Mouse (Mus musculus) brain, embryonic 14.5 days (tissue): ENCODE data around the gene Olfr520. TPM values are rescaled to one million over a fixed set of nuclear protein-coding genes. Genes with fewer than 3 reads are reported as not detected.
"Not testable (repeated sequence)": the region's sequence is repeated elsewhere in the genome, so short reads cannot be mapped to it uniquely, and the experiment has no call there.

Source experiments
- DNase-seq: peaks from one replicate; pipeline ENCODE4 v3.0.0-alpha.2; 2011; ENCODE audit warnings: low read depth
- CTCF ChIP-seq: fragments of 200-500 bp; IDR thresholded peaks from 2 replicates; pipeline ENCODE4 v1.5.1; 2012; ENCODE audit warnings: inconsistent platforms, mild to moderate bottlenecking, moderate library complexity, borderline replicate concordance; ENCODE audit not compliant: insufficient read depth, insufficient read length; ENCODE audit errors: extremely low read depth
- POLR2A ChIP-seq: fragments of 200-500 bp; IDR thresholded peaks from 2 replicates; pipeline ENCODE4 v1.6.1; 2012; ENCODE audit warnings: mild to moderate bottlenecking, inconsistent platforms, borderline replicate concordance; ENCODE audit not compliant: poor library complexity, insufficient read depth, insufficient read length, severe bottlenecking; ENCODE audit errors: extremely low read depth
- polyA plus RNA-seq: library from polyadenylated mRNA; depleted of rRNA; stranded (reverse); fragments of >200 nt; gene quantifications from 2 replicates; pipeline ENCODE4 v1.2.3, GENCODE M21; 2012

Olfr520 gene
- polyA plus RNA-seq, 1 experiment: 0.08 TPM

DNA sequence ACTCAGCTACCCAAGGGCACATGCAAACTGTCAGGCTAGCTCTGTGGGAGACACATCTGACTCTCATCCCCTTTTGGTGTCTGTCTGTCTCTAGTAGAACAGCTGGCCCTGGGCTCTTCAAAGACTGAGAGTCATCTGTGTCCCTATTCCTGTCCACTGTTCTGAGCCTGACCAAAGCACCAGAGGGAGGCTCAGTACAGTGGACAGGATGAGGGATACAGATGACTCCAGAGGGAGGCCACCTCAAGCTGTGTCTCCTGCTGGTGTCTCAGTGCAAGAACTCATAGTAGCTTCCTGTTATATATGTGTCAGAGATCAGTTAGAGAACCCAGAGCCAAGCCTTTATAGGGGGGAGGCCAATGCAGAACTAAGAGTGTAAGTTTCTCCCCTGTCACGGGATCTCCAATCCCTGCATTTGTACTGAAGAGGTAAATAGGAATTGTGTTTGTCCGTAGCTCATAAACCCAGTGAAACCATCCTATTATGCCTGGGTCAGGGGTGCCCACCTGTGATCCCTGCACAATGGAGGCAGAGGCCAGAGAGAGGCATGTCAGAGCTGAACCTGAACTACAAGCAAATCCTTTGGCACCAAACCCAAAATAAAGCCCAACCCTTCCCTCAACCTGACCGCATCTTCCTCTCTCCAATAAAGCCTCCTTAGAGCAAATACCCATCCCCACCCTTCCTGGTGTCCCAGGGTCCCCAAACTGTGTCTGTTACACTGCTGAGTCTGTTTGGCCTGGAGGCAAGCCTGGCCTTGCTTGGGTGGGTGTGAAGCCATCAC lies 25.1 kb upstream of the Olfr520 start:
- no peak for DNase-seq
- TF ChIP-seq CTCF (no peak), POLR2A (no peak)

GRCm38 (mm10) chr7:99706341-99707037 lies 23.6 kb upstream of the Olfr520 start:
- no peak for DNase-seq
- no peak for TF ChIP-seq POLR2A
- no peak for TF ChIP-seq CTCF

DNA sequence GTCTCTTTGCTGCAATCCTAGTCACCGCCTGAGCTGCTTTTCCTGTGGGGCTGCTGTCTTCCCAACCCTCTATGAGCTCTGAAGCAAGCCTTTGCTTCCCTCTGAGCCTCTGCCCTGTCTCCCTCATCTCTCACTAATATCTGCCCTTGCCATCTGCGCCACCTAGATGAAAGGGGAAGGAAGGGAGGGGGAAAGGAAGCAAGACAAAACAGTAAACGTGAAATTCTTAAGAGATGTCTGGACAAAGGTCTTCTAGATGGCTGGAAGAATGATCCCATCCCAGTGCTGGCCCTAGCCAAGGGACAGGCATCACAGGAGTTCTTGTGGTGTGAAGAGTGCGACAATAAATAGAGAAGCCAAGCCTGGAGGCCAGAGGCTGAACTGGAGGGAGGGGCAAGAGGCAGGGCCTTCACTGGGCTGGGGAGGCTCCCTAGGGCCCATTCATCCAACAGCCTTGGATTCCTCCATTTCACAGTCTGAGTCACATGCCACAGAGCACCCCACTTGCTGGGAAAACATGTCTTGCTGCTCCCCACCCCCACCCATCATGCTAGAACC lies 23.0 kb upstream of the Olfr520 start:
- no peak for DNase-seq
- TF ChIP-seq POLR2A (no peak), CTCF (no peak)

- TF ChIP-seq CTCF: no peak
- DNase-seq: no peak
Measured at GRCm38 (mm10) chr7:99707671-99708070, 22.4 kb upstream of the Olfr520 start.

GRCm38 (mm10) chr7:99708301-99708721 lies 21.8 kb upstream of the Olfr520 start:
- TF ChIP-seq CTCF: no peak
- TF ChIP-seq POLR2A: no peak
- DNase-seq: peak; percentile 59

- no peak for DNase-seq
- TF ChIP-seq CTCF (no peak), POLR2A (no peak)
Measured at GRCm38 (mm10) chr7:99708750-99709149, 21.3 kb upstream of the Olfr520 start.

- TF ChIP-seq CTCF (no peak), POLR2A (no peak)
- no peak for DNase-seq
Measured at GRCm38 (mm10) chr7:99709992-99710391, 20.1 kb upstream of the Olfr520 start.

- DNase-seq: peak; percentile 41
- TF ChIP-seq CTCF (peak; percentile 91), POLR2A (no peak)
Measured at GRCm38 (mm10) chr7:99710476-99710875, 19.6 kb upstream of the Olfr520 start.

DNA sequence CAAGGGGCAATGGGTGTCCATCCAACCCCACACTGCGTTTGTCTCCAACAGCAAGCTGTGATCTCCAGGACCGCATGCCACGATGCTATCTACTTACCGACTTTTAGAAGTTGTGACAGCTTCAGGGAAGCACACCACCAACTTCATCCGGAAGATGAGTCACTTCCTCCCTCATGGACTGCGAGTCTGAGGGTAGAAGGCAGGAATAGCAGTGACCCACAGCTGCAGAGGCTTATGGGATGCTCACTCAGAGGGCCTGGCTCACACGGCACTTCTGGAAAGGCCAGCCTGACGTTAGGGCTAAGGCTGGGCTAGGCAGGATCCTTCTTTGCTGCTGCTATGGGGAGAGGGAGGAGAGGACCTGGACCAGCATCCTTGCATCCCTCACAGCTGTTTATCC lies 18.9 kb upstream of the Olfr520 start, which contains the start of gene Slco2b1:
Gene Slco2b1, minus strand, starts transcription at position 175 of the 400 bp plus-strand sequence.
- TF ChIP-seq POLR2A (no peak), CTCF (no peak)
- no peak for DNase-seq

DNA sequence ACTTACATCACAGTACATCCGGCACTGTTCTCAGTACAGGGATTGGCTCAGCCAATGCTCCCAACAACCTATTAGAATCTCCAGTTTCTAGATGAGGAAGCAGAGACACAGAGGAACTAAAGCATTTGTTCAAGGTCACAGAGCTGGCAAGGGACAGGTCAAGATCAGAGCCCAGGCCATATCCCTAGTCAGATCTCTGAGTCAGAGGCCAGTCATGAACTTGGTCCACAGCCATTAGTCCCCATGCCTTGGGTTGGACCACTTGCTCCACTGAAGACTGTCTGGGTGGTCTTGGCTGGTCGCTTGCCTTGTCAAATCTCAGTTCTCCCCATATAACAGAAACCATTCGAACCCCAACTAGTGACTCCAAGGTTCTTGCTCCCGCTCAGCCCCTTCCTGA lies 17.6 kb upstream of the Olfr520 start:
- no peak for TF ChIP-seq POLR2A
- no peak for TF ChIP-seq CTCF
- no peak for DNase-seq

DNA sequence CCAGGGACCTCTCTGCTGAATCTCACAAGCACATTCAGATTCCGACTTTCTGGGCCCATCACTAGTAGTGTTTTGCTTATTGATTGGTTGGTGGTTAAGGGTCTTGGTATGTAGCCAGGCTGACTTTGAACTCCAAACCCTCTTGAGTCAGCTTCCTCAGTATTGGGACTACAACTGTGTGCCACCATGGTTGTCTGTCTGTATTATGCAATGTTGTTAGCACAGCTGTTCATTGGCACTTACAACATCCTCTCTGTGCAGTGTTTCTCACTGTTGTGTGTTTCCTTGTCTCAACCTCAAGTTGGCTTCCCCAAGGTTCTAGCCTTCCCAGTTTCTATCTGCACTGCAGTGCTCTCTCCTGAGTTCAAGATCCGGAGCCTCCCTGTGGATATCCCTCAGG lies 13.5 kb upstream of the Olfr520 start:
- TF ChIP-seq POLR2A: no peak
- TF ChIP-seq CTCF: no peak
- DNase-seq: no peak

DNA sequence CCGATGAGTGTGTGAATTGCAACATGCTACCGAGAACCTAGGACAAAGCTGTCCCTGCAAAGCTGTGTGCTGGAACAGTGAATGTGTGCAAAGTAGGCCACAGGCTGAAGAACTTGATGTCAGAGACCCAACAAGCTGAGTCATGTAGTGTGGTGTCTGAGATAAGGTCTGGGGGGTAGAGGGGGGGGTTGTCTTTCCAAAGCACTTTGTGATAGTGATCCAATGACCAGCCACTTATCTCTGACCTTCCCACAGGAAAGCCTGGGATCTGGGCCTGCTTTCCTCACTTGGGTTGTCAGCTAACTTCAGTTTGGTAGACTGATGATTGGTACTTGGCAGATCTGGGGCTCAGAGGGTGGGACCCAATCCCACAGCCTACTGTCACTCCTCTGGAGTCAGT lies 4.5 kb downstream of the Olfr520 start:
- DNase-seq: no peak
- TF ChIP-seq POLR2A: no peak
- TF ChIP-seq CTCF: no peak

DNA sequence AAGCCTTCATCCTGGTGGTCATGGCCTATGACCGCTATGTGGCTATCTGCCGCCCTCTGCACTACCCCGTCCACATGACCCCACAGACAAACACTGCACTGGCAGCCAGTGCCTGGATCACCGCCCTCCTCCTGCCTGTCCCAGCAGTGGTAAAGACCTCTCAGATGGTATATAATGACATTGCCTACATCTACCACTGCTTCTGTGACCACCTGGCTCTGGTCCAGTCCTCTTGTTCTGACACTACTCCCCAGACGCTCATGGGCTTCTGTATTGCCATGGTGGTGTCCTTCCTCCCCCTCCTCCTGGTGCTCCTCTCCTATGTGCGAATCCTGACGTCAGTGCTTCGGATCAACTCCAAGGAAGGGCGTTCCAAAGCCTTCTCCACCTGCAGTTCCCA lies 5.4 kb downstream of the Olfr520 start:
- DNase-seq: not testable (repeated sequence)
